Mouse (Mus musculus): Measurements from ENCODE around the gene Gm11596. TPM values are rescaled to one million over a fixed set of nuclear protein-coding genes. Genes with fewer than 3 reads are reported as not detected.
"Not testable (repeated sequence)": the region's sequence is repeated elsewhere in the genome, so short reads cannot be mapped to it uniquely, and the experiment has no call there.

Gm11596 gene
- not detected for polyA plus RNA-seq (2017; shearing (Covaris generic))

DNA sequence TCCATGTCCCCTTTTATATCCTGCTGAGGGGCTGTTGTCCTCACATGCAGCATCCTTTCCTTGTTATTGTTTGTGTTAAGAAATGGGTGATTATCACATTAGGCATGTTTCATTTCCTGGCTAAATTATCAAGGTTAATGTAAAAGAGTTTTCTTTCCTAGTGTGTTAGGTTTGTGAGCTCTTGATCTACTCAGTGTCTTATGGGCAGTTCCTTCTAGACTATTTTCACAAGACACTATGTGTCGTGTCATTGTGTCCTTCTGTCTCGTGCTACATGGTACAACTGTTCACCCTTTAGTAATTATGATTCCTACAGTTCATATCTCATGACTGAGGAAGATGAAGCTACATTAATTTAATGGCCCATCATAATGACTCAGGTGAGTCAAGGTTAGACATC lies at the start of gene Gm11596:
Gene Gm11596, minus strand, starts transcription at position 101 of the 400 bp plus-strand sequence.
- no peak for ATAC-seq

DNA sequence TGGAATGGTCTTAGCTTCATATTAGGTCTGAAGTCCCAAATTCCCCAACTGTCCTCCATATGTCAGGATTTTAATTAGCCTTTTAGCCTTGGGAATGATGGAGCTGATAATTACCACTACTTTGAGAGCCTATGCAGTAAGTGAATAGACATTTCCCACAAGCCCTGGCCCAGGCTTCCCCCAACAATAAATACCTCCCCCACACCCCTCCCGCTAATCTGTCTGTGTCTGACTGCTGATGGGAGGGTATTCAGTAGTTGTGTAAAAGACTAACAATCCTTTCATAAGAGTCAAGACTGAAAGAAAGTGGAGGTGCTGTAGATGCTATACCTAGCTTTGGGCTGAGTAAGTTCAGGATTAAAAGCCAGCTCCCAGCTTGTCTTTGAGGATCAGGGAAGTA lies 48.9 kb upstream of the Gm11596 start:
- no peak for ATAC-seq

DNA sequence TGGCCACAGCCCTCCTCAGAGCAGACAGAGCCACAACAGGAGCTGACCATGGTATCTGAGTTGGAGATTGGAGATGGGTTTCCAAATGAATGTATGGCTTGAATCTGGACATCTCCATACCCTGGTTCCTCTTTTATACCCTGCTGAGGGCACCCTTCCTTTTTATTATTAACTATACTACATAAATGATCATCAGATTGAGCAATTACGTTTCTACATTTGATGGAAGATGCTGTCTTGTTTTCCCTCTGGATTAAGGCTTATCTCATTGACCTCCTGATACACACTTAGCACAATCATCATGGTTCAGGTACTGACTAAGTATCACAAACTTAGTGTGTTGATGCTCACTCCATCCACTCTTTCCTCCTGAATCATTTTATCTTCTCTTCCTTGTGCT lies 44.7 kb upstream of the Gm11596 start, which contains the start of gene 2300003K06Rik:
Gene 2300003K06Rik, minus strand, starts transcription at position 101 of the 400 bp plus-strand sequence.
- ATAC-seq, result no peak

DNA sequence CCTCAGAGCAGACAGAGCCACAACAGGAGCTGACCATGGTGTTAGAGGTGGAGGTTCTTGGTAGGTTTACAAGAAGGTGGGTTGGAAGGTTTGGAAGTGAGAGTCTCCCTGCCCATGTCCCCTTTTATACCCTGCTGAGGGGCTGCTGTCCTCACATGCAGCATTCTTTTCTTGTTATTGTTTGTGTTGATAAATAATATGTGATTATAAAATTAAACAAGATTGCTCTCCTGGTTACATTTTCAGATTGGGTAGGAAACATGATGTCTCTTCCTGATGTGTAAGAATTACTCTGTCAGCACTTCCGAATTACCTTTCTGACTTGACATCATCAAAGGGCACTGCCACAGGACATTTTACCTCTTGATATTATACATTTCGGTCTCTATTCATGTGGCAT lies 22.3 kb upstream of the Gm11596 start, which contains the start of gene Gm11564:
Gene Gm11564, minus strand, starts transcription at position 101 of the 400 bp plus-strand sequence.
- not testable (repeated sequence) for ATAC-seq

DNA sequence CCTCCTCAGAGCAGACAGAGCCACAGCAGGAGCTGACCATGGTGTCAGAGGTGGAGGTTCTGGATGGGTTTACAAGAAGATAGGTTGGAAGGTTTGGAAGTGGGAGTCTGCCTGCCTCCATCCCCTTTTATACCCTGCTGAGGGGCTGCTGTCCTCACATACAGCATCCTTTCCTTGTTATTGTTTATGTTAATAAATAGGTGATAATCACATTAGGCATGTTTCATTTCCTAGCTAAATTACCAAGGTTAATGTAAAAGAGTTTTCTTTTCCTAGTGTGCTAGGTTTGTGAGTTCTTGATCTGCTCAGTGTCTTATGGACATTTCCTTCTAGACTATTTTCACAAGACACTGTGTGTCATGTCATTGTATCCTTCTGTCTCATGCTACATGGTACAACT lies 16.5 kb upstream of the Gm11596 start, which contains the start of gene Krtap4-13:
Gene Krtap4-13, minus strand, starts transcription at position 101 of the 400 bp plus-strand sequence.
- not testable (repeated sequence) for ATAC-seq

DNA sequence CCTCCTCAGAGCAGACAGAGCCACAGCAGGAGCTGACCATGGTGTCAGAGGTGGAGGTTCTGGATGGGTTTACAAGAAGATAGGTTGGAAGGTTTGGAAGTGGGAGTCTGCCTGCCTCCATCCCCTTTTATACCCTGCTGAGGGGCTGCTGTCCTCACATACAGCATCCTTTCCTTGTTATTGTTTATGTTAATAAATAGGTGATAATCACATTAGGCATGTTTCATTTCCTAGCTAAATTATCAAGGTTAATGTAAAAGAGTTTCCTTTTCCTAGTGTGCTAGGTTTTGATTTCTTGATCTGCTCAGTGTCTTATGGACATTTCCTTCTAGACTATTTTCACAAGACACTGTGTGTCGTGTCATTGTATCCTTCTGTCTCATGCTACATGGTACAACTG lies 11.1 kb upstream of the Gm11596 start, which contains the start of gene Gm11554:
Gene Gm11554, minus strand, starts transcription at position 101 of the 400 bp plus-strand sequence.
- not testable (repeated sequence) for ATAC-seq

DNA sequence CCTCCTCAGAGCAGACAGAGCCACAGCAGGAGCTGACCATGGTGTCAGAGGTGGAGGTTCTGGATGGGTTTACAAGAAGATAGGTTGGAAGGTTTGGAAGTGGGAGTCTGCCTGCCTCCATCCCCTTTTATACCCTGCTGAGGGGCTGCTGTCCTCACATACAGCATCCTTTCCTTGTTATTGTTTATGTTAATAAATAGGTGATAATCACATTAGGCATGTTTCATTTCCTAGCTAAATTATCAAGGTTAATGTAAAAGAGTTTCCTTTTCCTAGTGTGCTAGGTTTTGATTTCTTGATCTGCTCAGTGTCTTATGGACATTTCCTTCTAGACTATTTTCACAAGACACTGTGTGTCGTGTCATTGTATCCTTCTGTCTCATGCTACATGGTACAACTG lies 5.6 kb upstream of the Gm11596 start, which contains the start of gene Gm11569:
Gene Gm11569, minus strand, starts transcription at position 101 of the 400 bp plus-strand sequence.
- ATAC-seq, result not testable (repeated sequence)

DNA sequence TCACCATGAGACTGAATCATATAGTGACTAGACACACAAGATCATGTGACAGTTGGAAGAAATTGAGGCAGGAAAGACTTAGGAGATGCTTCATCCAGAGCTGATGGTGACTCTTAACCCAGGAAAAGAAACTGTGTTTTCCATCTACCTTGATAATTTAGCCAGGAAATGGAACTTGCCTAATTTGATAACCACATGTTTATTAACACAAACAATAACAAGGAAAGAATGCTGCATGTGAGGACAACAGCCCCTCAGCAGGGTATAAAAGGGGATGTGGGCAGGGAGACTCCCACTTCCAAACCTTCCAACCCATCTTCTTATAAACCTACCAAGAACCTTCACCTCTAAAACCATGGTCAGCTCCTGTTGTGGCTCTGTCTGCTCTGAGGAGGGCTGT lies 8.4 kb downstream of the Gm11596 start, which contains the start of gene Krtap4-9:
Gene Krtap4-9, plus strand, starts transcription at position 301 of the 400 bp plus-strand sequence.
- ATAC-seq, result not testable (repeated sequence)

DNA sequence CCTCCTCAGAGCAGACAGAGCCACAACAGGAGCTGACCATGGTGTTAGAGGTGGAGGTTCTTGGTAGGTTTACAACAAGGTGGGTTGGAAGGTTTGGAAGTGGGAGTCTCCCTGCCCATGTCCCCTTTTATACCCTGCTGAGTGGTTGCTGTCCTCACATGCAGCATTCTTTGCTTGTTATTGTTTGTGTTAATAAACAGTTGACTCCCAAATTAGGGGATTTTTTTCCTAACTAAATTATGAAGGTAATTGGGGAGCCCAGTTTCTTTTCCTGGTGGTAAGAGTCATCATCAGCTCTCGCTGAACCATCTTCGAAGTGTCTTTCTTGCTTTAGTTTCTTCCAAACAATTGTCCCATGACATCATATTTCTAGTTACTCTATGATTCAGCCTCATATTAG lies 12.7 kb downstream of the Gm11596 start, which contains the start of gene Krtap4-8:
Gene Krtap4-8, minus strand, starts transcription at position 101 of the 400 bp plus-strand sequence.
- ATAC-seq, result no peak

DNA sequence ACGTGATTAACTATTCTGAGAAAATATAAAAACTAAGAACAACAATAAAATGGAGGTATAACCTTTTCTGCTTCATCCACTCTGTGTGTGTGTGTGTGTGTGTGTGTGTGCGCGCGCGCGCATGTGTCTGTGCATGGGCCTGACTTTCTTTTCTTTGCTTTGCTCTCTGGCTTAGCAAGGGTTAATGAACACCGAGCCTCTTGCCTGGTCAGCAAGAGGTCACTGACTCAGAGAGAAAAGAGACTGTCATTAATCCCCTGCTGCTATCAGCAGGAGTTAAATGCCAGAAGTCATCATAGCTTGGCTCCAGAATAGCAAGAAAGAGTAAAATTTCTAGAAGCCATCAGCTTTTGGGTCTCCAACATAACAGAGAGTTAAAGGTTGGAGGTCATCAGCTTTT lies 14.9 kb downstream of the Gm11596 start:
- ATAC-seq, result no peak

DNA sequence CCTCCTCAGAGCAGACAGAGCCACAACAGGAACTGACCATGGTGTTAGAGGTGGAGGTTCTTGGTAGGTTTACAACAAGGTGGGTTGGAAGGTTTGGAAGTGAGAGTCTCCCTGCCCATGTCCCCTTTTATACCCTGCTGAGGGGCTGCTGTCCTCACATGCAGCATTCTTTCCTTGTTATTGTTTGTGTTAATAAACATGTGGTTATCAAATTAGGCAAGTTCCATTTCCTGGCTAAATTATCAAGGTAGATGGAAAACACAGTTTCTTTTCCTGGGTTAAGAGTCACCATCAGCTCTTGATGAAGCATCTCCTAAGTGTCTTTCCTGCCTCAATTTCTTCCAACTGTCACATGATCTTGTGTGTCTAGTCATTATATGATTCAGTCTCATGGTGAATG lies 20.5 kb downstream of the Gm11596 start, which contains the start of gene Gm11595:
Gene Gm11595, minus strand, starts transcription at position 101 of the 400 bp plus-strand sequence.
- not testable (repeated sequence) for ATAC-seq

DNA sequence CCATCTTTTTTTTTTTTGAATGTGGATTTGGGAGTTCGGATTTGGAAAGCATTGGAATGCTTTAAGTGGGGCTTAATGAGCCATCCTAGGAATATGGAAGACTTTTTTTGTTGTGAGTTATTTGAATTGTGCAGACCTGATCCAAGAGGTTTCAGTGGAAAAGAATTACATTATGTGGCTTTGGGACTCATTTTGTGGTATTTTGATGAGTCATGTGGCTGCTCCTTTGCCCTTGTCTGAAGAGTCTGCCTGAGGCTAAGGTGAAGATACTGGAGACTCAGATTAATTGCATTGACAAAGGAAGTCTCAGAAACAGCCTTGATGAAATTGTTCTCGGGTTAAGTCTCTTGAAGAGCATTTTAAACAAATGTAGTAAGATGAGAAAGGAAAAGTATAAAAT lies 24.9 kb downstream of the Gm11596 start:
- no peak for ATAC-seq

DNA sequence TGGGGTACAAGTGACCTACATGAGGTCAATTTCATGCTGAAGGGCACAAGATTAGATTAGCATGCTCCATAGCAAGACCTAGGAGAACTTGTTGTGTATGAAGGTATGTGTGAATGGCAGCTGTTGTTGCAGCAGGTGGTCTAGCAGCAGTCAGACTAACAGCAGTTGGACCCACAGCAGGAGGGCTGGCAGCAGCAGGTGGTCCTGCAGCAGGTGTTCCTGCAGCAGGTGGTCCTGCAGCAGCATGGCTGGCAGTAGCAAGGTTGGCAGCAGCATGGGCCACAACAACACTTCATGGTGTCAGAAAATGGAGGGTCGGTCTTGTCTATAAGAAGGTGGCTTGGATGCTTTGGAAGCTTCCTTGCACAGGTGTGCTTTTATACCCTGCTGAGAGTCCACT lies 34.4 kb downstream of the Gm11596 start:
- ATAC-seq, result no peak

DNA sequence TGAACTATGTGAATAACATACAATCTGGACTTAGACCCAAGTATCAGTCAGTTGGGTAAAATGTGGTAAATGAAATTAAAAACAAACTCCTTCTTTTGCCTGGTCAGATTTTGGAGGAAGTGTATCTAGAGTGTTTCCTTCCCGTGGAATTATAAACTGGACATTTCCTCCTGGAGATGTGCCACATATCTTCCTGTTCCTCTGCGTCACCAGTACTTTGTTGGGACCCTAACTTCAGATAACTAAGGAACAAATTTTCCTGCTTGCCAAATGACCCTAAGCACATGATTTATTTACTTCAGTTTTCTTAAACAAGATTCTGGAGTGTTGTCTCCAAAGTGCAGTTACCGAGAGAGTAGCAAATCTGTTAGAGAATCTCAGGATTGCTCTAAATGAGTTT lies 49.3 kb downstream of the Gm11596 start:
- no peak for ATAC-seq

Other genes starting within 250 kb of the Gm11596 start
- not detected for gene Krtap3-3, start 242.6 kb downstream of the Gm11596 start, polyA plus RNA-seq (2017; shearing (Covaris generic))
- gene Krtap3-2, start 236.6 kb downstream of the Gm11596 start, polyA plus RNA-seq (2017; shearing (Covaris generic)), result not detected
- gene Gm11939, start 234.0 kb downstream of the Gm11596 start, polyA plus RNA-seq (2017; shearing (Covaris generic)), result not detected
- gene Krtap3-1, start 226.8 kb downstream of the Gm11596 start, polyA plus RNA-seq (2017; shearing (Covaris generic)), result not detected
- not detected for gene Krtap1-5, start 212.5 kb downstream of the Gm11596 start, polyA plus RNA-seq (2017; shearing (Covaris generic))
- gene Krtap1-4, start 209.8 kb downstream of the Gm11596 start, polyA plus RNA-seq (2017; shearing (Covaris generic)), result not detected
- gene Krtap1-3, start 202.1 kb downstream of the Gm11596 start, polyA plus RNA-seq (2017; shearing (Covaris generic)), result not detected
- gene Krtap9-3, start 195.4 kb downstream of the Gm11596 start, polyA plus RNA-seq (2017; shearing (Covaris generic)), result not detected
- gene Gm11938, start 190.2 kb downstream of the Gm11596 start, polyA plus RNA-seq (2017; shearing (Covaris generic)), result not detected
- not detected for gene Gm11937, start 183.3 kb downstream of the Gm11596 start, polyA plus RNA-seq (2017; shearing (Covaris generic))
- not detected for gene Krtap2-4, start 178.6 kb downstream of the Gm11596 start, polyA plus RNA-seq (2017; shearing (Covaris generic))
- not detected for gene Gm11562, start 173.0 kb downstream of the Gm11596 start, polyA plus RNA-seq (2017; shearing (Covaris generic))
- gene Krtap4-1, start 165.2 kb downstream of the Gm11596 start, polyA plus RNA-seq (2017; shearing (Covaris generic)), result not detected
- not detected for gene Krtap4-2, start 158.4 kb downstream of the Gm11596 start, polyA plus RNA-seq (2017; shearing (Covaris generic))
- not detected for gene Krtap4-7, start 149.4 kb downstream of the Gm11596 start, polyA plus RNA-seq (2017; shearing (Covaris generic))
- gene Gm11555, start 143.2 kb downstream of the Gm11596 start, polyA plus RNA-seq (2017; shearing (Covaris generic)), result not detected
- gene Gm11563, start 134.5 kb downstream of the Gm11596 start, polyA plus RNA-seq (2017; shearing (Covaris generic)), result not detected
- gene Krtap4-6, start 127.5 kb downstream of the Gm11596 start, polyA plus RNA-seq (2017; shearing (Covaris generic)), result not detected
- gene Gm14190, start 102.7 kb downstream of the Gm11596 start, polyA plus RNA-seq (2017; shearing (Covaris generic)), result not detected
- not detected for gene Gm14180, start 59.2 kb downstream of the Gm11596 start, polyA plus RNA-seq (2017; shearing (Covaris generic))
- not detected for gene Gm11595, start 20.6 kb downstream of the Gm11596 start, polyA plus RNA-seq (2017; shearing (Covaris generic))
- not detected for gene Krtap4-8, start 12.8 kb downstream of the Gm11596 start, polyA plus RNA-seq (2017; shearing (Covaris generic))
- not detected for gene Krtap4-9, start 8.3 kb downstream of the Gm11596 start, polyA plus RNA-seq (2017; shearing (Covaris generic))
- gene Gm11569, start 5.5 kb upstream of the Gm11596 start, polyA plus RNA-seq (2017; shearing (Covaris generic)), result not detected
- not detected for gene Gm11554, start 11.0 kb upstream of the Gm11596 start, polyA plus RNA-seq (2017; shearing (Covaris generic))
- not detected for gene Krtap4-13, start 16.4 kb upstream of the Gm11596 start, polyA plus RNA-seq (2017; shearing (Covaris generic))
- not detected for gene Gm11564, start 22.2 kb upstream of the Gm11596 start, polyA plus RNA-seq (2017; shearing (Covaris generic))
- not detected for gene 2300003K06Rik, start 44.6 kb upstream of the Gm11596 start, polyA plus RNA-seq (2017; shearing (Covaris generic))
- not detected for gene Krtap4-16, start 58.1 kb upstream of the Gm11596 start, polyA plus RNA-seq (2017; shearing (Covaris generic))
- not detected for gene Gm11568, start 64.5 kb upstream of the Gm11596 start, polyA plus RNA-seq (2017; shearing (Covaris generic))
- not detected for gene Gm11559, start 71.0 kb upstream of the Gm11596 start, polyA plus RNA-seq (2017; shearing (Covaris generic))
- not detected for gene Krtap9-1, start 79.9 kb upstream of the Gm11596 start, polyA plus RNA-seq (2017; shearing (Covaris generic))
- gene Gm11567, start 85.7 kb upstream of the Gm11596 start, polyA plus RNA-seq (2017; shearing (Covaris generic)), result not detected
- not detected for gene Krtap31-1, start 114.5 kb upstream of the Gm11596 start, polyA plus RNA-seq (2017; shearing (Covaris generic))
- gene Gm11565, start 121.3 kb upstream of the Gm11596 start, polyA plus RNA-seq (2017; shearing (Covaris generic)), result not detected
- not detected for gene Krtap31-2, start 142.8 kb upstream of the Gm11596 start, polyA plus RNA-seq (2017; shearing (Covaris generic))
- not detected for gene Krtap9-5, start 155.0 kb upstream of the Gm11596 start, polyA plus RNA-seq (2017; shearing (Covaris generic))
- not detected for gene Krtap29-1, start 185.6 kb upstream of the Gm11596 start, polyA plus RNA-seq (2017; shearing (Covaris generic))
- not detected for gene Krtap16-1, start 193.1 kb upstream of the Gm11596 start, polyA plus RNA-seq (2017; shearing (Covaris generic))
- gene Krtap17-1, start 200.5 kb upstream of the Gm11596 start, polyA plus RNA-seq (2017; shearing (Covaris generic)), result not detected
- gene Krt33a, start 222.7 kb upstream of the Gm11596 start, polyA plus RNA-seq (2017; shearing (Covaris generic)), result not detected
- gene Krt33b, start 236.4 kb upstream of the Gm11596 start, polyA plus RNA-seq (2017; shearing (Covaris generic)), result not detected
- not detected for gene Krt34, start 248.1 kb upstream of the Gm11596 start, polyA plus RNA-seq (2017; shearing (Covaris generic))

Data from inflammation-experienced regulatory T-cells, adult 6 months (primary cell).